Mouse (Mus musculus): ENCODE results near the gene Art3. TPM values are rescaled to one million over a fixed set of nuclear protein-coding genes. Genes with fewer than 3 reads are reported as not detected.

Gene Art3
- total RNA-seq, 1 experiment from 2014 or later, result not detected

DNA sequence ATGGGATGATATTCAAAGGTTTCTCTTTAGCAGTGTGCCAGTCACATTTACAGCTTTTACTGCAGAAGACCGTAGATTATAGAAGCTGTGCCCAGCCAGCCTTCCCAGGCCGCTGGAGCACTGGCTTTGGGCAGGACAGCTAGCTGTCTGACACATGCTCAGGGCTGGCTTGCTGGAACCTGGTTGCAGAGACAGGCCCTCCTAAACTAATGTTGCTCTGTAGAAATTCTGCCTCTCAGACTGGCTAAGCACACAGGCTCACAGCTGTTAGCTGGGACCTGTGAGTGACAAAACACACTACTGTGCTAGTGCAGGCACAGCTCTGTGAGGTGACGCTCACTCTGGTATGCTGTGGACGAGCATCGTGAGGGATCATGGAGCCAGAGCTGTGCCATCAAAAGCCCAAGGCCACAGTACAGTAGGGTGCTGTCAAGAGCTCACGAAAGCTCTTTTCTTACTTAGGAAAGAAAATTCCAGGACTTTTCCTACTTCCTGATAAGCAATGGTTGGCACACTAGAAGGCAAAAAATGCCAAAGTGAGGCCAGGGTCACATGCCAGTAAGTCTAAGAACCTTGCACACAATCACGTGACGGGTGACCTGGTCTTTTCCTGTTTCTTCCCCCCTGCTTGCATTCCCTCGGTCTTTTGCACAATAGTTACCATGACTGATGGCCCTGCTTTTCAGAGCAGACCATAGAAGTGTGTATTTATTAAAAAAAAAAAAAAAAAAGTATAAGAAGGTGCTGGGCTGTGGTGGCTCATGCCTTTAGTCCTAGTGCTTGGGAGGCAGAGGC is 77.9 kb downstream of the Art3 start:
- no peak for ATAC-seq (replicated peaks; ENCODE audit: low read depth, poor library complexity, severe bottlenecking)

- no peak for ATAC-seq (replicated peaks; ENCODE audit: low read depth, poor library complexity, severe bottlenecking)
Observed at GRCm38 (mm10) chr5:92410486-92410885, 78.9 kb downstream of the Art3 start.

DNA sequence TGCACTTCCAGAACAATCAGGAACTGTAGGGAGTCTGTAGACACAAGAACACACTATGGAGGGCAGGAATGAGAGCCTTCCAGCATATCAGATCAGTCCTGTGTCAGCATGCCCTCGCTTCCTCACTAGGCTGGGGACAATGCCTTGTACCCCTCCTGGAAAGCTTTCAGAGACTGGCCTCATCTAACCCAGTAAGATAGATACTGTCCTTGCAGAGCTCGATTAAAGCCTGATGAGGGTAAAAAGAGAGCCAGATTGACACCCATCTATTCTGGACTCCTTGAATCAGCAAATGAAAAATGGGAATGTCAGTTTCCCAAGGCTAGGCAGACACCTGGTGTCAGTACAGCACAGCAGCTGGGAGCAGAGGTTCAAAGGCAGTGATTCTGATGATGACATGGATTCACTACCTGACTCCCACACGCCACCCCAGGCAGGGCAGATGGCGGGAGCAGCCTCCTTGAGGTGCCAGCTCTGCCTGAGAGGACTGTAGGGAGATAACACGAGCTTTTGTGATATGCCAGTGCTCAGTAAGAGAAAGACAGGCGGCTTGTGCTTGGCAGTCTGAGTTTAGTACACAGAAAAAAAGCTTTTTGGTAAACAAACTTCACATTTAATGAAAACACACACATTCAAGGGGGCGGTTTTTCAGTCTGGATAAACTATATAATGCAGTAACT is 80.0 kb downstream of the Art3 start:
- ATAC-seq (replicated peaks; ENCODE audit: low read depth, poor library complexity, severe bottlenecking), result no peak

DNA sequence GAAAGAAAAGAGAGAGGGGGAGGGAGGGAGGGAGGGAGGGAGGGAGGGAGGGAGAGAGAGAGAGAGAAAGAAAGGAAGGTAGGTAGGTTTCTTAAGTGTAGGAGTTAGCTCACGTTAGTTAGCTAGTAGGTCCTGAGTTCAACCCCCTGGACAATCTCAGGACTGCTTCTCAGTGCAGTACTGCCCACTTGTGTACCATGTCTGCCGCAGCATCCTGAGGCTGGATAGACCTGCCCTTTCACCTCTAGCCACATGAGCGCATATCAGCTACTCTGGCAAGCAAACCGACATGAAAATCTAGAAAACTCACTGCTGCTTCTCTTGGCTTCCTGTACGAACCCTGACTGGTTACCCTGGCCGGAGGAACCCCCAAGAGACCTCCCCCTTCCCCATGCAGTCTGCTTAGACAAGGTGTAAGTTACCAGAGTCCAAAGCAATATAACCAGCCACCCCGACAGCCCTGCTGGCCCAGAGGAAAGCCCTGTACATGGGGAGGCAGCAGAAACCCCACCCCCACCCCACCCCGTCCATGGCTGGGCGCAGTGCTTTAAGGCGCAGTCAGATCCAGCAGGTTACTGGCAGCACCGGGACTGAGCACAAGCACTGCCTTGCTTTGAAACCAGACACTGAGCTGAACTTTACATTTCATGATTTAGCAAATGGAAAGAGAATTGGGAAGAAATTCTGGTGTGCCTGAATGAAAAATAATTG is 81.8 kb downstream of the Art3 start:
- ATAC-seq (replicated peaks; ENCODE audit: low read depth, poor library complexity, severe bottlenecking), result no peak

- no peak for ATAC-seq (replicated peaks; ENCODE audit: low read depth, poor library complexity, severe bottlenecking)
Observed at GRCm38 (mm10) chr5:92413982-92414375, 82.4 kb downstream of the Art3 start.

- ATAC-seq (replicated peaks; ENCODE audit: low read depth, poor library complexity, severe bottlenecking), result no peak
Observed at GRCm38 (mm10) chr5:92424126-92424525, 92.5 kb downstream of the Art3 start.

GRCm38 (mm10) chr5:92430723-92431122 is 99.1 kb downstream of the Art3 start:
- ATAC-seq (replicated peaks; ENCODE audit: low read depth, poor library complexity, severe bottlenecking), result no peak

DNA sequence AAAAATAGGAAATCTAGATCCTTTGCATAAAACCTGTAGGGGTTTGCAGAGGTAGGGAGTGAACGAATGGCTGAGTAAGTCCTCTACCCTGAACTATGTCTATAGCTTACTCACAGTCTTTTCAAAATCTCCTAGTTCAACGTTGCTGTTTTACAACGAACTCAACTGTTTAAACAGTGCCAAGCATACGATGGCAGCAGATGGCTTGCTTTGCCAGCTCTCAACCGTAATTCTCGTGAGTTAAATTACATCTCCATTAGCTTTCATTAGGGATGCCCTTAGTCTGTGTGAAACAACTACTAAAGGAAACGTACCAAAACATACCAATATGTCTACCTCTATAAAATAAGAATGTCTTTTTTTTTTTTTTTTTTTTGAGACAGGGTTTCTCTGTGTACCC is 100.0 kb downstream of the Art3 start:
- ATAC-seq (replicated peaks; ENCODE audit: low read depth, poor library complexity, severe bottlenecking), result no peak

DNA sequence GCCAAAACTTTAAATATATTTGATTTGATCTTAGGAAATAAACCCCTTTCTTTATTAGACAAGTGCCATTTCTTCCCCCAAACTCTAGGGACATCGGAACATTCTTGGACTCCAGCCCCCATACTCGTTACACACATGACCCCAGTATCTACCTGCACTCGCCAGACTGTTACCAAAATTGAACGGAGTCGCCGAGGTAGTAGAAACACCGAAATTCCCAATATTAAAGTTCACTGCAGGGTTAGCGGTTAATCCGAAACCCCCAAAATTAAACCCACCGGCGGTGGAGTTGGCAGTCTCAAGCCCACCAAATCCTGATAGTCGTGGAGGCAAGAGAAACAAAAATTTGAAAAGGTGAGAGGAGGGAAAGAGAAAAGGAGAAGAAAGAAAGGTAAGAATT is 102.4 kb downstream of the Art3 start:
- ATAC-seq (replicated peaks; ENCODE audit: low read depth, poor library complexity, severe bottlenecking), result no peak

- ATAC-seq (replicated peaks; ENCODE audit: low read depth, poor library complexity, severe bottlenecking), result peak; percentile 9; the same call in 1 of the 2 replicates
Observed at GRCm38 (mm10) chr5:92434571-92434985, 103.0 kb downstream of the Art3 start.

DNA sequence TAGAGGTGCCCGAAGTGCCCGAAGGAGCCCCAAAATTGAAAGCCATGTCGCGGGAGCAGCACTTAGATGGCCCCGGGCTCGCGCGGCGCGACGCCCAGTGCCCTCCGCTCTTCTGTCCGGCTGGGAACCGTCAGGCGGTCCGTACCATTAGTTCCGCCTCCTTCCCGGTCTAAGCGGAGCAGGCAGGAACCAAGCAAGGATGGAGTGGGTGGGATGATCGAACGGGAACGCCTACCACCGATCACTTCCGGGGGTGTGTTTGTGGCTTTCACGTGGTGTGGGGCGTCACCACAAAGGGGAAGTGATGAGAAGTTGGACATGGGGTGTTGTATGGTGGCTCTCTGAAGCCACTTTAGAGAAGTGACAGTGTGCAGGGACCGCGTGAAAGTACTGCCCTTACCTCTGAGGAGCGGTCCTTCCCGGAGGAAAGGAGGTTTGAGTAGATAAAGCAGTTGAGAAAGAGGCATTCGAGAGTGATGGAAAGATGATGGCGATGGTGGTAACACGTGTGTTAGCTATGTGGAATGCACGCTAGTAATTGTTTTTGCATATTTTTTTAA is 103.5 kb downstream of the Art3 start, which contains the start of gene Nup54:
Gene Nup54 (minus strand): TSS at position 195 of the 560 bp plus-strand sequence.
- peak; percentile 96 for ATAC-seq (replicated peaks; ENCODE audit: low read depth, poor library complexity, severe bottlenecking)

DNA sequence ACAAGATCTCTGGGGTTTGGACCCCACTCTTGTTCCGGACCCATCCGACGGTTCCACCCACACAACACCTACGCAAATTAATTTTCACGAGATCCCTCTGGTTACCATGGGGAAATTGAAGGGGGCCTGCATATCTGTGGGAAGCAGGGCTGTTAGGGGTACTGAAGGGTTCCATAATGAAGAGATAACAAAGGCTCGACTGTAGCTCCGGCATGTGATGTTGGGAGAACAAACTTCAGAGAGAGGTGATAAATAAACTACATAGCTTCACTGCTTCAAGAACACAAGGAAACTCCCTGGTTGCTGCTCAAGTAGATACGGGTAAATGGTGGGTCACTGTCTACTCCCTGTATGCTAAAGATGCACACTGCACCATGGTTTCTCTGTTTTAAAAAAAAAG is 106.9 kb downstream of the Art3 start:
- no peak for ATAC-seq (replicated peaks; ENCODE audit: low read depth, poor library complexity, severe bottlenecking)

DNA sequence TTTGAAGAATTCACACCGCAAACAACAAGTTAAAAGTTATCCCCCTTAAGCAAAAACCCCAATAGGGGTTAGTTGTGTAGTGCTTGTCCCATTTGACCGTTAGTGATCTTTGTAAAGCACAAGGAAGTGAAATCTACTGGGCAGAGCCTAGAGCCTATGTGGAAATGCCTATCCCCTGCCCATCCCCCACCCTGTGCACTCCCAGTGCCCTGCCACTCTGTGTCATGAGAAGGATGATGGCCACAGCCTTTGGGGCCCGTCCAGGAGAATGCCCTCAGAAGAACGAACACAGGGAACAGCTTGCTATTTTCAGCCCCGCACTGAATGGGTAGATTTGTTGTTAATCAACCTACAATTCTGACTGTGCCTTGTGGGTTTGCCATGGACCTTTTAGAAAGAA is 109.9 kb downstream of the Art3 start:
- peak; percentile 70 for ATAC-seq (replicated peaks; ENCODE audit: low read depth, poor library complexity, severe bottlenecking)

- no peak for ATAC-seq (replicated peaks; ENCODE audit: low read depth, poor library complexity, severe bottlenecking)
Observed at GRCm38 (mm10) chr5:92442914-92443313, 111.3 kb downstream of the Art3 start.

DNA sequence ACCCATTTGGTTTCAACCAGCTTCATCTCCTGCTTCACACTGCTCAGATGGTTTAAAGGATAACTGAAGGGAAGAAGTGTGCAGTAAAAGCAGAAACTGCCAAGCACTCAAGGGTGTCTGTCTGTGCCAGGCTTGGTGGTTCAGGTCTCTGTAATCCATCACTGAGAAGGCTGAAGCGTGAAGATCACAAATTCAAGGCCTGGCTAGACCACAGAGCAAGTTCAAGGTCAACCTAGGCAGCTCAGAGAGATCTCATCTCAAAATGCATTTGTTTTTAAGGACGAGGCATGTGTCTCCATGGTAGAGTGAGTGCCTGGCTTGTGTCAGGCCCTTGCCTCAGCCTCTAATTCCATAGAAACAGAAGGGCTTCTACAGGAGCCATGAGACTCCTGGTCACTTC is 113.4 kb downstream of the Art3 start:
- no peak for ATAC-seq (replicated peaks; ENCODE audit: low read depth, poor library complexity, severe bottlenecking)

DNA sequence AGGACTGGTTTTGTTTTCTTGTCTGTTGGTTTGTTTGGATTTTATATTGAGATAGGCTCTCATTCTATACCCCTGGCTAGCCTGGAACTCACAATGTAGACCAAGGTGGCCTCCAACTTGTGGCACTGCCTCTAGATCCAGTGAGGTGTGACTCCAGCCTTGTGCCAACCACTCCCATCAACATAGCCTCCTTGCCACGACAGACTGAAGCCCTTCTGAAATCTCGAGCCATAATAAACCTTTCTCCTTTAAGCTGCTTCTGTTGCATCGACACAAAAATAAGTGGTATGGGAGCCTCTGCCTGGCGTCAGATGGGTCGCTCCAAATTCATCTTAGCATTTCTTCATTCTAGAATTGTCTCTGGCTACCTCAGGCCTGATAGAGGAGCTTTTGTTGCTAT is 115.1 kb downstream of the Art3 start:
- ATAC-seq (replicated peaks; ENCODE audit: low read depth, poor library complexity, severe bottlenecking), result no peak

- no peak for ATAC-seq (replicated peaks; ENCODE audit: low read depth, poor library complexity, severe bottlenecking)
Observed at GRCm38 (mm10) chr5:92452876-92453275, 121.2 kb downstream of the Art3 start.

- 0 out of 2 replicates have a peak, but pooled peaks have one; percentile 22 for ATAC-seq (replicated peaks; ENCODE audit: low read depth, poor library complexity, severe bottlenecking)
Observed at GRCm38 (mm10) chr5:92457410-92457809, 125.8 kb downstream of the Art3 start.

DNA sequence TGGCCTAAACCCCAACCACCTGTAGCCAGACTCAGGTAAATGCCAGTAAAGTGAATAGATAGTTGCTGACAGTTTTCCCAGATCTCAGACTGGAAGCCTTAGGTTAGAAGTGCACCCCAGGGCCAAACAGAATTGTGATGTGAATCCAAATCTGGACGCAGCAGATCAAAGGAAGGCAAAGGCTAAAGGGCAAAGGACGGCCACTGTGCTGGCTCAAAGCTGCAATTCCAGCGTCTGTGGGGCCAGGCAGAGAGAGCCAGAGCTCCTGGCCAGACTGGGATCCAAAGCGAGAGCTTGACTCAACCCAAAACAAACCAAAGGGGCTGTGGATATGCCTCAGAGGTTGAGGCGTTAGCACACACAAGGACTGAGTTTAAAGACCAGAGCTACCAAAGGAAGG is 127.1 kb downstream of the Art3 start:
- ATAC-seq (replicated peaks; ENCODE audit: low read depth, poor library complexity, severe bottlenecking), result no peak

DNA sequence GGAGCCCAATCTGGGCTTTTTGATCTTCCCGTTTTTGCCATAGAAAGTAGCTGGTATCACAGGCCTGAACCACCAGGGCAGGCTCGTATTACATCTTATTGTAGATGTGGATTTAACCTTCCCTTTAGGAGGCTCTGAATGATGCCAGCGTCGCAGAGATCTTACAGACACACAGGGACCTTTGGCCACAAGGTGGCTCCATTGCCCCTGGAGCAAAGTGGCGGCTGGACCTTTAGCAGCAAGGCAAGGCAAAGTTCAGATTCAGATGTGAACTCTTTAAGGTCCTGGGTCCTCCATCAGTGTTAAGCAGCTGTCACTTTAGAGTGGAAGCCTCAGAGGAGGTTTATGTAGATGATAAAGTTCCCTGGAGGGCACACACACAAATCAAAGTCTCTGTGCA is 129.7 kb downstream of the Art3 start:
- ATAC-seq (replicated peaks; ENCODE audit: low read depth, poor library complexity, severe bottlenecking), result peak; percentile 81
